Mouse (Mus musculus): ENCODE data around the gene Lrch1. TPM values are rescaled to one million over a fixed set of nuclear protein-coding genes. Genes with fewer than 3 reads are reported as not detected.

Lrch1 gene
- total RNA-seq, 2 experiments from 2014 or later: 14.0 to 14.2 TPM

DNA sequence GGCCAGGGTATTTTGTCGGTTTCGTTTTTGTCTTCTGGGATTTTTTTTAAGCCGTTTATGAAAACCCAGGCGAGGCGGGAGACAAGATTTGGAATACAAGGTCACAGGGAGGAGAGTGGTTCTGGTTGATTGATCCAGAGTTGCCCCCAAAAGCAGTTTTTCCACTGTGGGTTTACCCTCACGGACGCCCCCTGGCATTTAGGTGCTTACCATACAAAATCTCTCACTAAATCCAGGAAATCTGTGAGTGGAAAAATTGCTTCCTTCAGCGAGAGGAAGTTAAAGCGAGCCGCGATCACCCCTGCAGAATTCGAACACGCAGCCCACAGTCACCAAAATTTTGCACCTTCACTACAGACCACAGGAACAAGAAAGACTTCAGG, 329 bp upstream of the Lrch1 start:
- peak in 1 of 2 experiments; percentile 14 for DNase-seq (ENCODE audit: low spot score in 2 of 2)

DNA sequence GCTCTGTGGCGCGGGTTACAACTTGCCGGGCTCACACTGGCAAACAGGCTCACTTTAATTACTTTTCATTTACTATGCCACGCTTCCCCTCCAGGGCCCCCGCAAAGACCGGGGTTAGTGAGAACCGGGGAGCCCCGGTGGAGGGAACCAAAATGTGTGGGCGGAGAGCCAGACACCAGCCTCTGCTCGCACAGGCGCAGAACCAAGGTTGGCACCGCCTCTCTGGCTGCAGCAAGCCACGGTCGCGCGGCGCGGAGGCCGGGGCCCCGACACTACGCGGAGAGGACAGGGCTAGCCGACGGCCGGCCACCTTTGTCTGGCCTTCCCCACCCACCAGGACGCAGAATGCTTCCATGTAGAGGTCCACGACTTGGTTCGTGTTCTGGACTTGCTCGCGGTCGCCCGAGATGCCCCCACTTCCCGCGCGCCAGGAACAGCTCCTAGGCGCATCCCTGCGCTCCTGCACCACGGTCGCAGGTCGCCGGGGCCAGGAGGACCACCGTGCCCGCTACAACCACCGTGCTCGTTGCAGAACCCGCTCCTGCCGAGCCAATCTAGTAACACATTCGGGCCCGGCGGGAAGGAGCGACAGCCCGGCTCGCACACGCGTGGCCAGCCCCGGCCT, 813 bp downstream of the Lrch1 start:
- DNase-seq (ENCODE audit: low spot score in 2 of 2): peak; percentile 76 to 82

DNA sequence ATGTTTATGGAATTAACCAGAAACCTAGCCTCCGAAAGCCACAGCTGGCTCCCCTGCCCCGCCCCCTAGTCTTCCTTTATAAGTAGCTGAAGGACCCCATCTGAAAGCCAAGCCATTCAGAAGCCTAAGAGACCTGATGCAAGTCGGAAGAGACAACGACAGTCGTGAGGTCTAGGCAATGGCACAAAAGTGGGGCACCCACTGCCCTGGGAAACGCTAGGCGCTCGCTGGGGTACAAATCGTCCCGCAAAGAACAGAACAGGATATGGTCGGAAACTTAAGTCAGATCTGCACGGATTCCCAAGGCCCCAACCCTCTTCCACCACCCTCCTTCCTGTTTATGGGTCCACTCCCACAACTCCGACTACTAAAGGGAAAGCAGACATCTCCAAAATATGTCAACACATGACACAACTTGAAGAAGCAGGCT, 1.3 kb downstream of the Lrch1 start:
- DNase-seq (ENCODE audit: low spot score in 2 of 2): no peak

DNA sequence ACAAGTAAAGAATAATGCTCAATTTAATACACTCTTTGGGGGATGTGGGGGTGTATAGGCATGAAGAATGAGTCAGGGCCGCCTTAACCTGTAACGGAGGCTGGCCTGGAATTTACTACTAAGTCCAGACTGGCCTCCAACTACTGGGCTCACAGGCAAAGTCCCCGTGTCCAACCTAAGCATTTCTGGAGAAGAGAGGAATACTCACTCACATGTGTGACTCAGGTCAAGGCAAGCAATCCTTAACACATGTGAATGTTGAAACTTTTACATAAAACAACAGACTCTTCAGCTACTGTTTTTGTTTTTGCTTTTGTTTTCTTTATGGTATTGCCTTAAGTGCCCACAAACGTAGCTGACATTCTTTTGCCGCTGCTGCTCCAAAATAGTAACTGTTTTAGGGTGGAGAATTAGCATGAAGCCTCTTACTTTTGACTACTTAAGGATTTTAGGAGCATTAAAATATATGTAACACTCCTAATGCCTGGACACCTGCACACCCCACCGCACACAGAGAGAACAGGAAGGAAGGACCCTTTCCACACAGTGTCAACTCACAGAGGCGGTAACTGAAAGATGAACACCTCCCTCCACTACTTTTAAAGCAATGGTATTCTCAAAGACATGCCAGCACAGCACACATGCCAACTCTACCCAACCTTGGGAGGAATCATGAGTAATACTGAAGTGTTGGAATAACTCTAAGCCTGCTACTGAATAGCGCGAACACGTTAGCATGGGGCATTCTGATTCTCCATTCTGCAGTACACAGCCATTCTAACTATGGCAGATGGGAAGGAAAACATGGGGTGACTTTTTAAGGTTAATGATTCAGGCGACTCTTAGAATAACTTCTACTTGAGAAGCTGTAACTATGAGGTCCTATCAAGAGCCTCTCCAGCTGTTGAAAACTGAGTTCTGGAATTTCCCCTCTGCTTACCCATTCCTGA, 2.1 kb downstream of the Lrch1 start:
- no peak for DNase-seq (ENCODE audit: low spot score in 2 of 2)

DNA sequence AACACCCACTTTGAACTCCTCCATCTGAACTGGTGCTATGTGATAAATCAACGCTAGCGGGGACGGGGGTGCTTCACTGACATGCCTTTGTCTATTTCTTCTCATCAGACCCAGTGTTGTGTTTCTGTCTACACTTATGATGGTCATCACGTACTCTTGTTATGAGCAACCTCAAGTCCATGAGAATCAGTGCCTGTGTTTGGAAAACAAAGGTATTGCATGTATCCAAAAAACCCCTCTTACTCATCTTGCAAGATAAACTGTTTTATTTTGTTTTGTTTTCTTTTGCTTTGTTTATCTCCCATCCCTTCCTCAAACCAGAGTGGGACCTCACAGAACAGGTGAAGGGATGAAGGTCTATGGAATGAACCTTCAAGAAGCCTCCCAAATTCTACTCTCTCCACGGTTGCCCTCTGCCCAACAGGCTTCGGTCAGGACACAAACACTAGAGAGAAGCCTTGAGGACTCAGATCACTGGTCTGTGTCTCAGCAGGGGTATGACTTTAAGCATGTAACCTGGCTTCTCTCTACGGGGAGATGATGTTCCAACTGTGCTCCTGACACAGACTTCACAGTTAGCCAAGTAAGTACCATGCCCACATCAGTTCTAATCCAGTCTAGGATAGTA, 3.4 kb downstream of the Lrch1 start:
- no peak for DNase-seq (ENCODE audit: low spot score in 2 of 2)

DNA sequence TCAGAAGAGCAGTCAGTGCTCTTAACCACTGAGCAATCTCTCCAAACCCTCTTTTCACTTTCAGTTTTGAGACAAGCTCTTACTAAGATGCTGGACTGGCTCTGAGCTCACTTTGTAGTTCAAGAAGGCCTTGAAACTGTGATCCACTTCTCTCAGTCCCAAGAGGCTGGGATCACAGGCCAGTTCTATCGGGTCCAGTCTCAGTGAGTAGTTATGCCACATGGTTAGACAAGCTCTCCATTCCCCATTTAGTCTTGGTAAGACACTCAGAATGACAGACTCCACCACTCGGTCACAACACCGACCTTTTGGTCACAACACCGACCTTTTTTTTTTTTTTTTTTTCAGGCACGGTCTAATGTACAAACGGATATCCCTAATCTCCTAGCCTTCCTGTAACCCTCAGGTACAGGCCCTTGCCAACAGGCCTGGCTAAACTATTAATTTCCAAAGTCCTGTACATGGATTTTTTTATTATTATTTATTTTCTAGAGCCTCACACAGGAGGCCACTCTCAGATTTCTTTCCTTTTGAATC, 4.0 kb downstream of the Lrch1 start:
- DNase-seq (ENCODE audit: low spot score in 2 of 2): no peak

DNA sequence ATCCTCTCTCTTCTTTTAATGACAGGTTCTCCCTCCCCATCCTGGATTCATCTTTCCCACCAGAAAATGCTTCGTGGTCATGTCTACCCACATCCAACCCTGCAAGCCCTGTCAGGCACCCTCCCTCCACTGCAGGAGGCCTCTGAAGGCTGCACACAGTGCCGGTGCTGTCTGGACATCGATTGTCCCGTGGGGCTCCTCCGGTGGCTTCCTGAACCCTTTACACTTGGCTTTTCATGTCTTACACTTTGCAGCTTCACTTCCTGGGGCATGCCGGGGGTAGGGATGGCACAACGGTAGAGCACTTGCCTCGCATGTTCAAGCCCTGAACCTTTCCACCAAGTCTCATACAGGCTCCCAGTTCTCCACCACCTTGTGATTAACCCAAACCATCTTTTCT, 4.7 kb downstream of the Lrch1 start:
- DNase-seq (ENCODE audit: low spot score in 2 of 2): no peak

DNA sequence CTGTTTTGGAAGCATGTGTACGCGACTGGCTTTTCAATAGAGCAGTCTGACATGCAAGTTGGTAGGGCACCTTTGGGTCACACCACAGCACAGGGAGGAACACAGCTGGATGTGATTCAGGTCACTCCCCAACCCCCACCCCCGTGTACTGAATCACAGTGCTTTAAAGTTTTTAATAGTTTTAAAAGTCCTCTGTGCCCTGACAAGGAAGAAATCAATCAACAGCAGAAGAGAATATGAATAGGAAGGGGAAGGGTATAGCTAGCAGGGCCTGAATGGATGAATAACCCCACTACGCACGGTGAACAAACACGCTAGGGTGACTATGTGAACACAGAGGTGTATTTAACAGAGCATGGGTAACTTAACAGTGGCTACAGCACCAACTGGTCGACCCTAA, 6.1 kb downstream of the Lrch1 start:
- no peak for DNase-seq (ENCODE audit: low spot score in 2 of 2)

DNA sequence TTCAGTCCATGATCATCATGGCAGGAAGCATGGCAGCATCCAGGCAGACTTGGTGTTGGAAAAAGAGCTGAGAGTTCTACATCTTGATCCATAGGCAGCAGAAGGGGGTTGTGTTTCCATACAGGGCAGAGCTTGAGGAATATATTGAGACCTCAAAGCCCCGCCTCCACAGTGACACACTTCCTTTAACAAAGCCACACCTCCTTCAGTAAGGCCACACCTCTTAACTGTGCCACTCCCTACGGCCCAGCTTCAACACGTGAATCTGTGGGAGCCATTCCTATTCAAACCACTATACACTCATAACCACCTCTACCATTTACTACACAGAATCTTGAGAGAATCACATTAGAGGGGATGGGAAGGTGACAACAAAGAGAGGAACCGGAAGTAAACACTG, 6.9 kb downstream of the Lrch1 start:
- no peak for DNase-seq (ENCODE audit: low spot score in 2 of 2)

DNA sequence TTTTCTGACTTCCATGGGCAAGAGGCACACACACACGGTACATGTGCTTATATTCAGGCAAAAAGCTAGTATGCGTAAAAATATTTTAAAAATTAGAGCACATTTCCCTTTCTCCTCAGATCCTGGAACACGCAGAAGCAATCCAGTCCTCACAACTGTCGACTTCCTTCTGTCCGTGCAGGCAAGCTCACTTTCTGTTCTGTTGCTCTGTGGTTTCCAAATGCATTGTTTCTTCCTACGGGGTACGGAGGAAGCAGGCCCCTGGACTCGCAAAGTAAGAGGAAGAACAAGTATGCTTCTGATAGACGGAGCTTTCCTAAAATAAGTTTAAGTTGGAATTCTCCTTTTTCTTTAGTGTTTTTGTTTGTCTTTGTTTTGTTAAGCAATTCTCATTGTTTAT, 8.3 kb downstream of the Lrch1 start:
- DNase-seq (ENCODE audit: low spot score in 2 of 2): no peak

DNA sequence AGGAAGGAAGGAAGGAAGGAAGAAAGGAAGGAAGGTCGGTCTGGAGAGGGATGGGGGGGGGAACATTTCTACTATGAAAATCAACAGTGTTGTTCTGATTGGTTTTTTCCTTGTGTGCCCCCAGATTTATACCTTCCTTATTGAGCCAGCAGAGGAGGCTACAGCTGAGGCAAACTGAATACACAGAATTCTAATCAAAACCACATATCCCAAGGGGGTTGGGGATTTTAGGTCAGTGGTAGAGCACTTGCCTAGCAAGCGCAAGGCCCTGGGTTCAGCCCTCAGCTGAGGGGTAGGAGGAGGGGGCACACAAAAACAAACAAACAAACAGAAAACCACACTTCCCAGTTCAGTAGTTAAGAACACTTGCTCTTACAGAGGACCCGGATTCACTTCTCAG, 8.8 kb downstream of the Lrch1 start:
- no peak for DNase-seq (ENCODE audit: low spot score in 2 of 2)

DNA sequence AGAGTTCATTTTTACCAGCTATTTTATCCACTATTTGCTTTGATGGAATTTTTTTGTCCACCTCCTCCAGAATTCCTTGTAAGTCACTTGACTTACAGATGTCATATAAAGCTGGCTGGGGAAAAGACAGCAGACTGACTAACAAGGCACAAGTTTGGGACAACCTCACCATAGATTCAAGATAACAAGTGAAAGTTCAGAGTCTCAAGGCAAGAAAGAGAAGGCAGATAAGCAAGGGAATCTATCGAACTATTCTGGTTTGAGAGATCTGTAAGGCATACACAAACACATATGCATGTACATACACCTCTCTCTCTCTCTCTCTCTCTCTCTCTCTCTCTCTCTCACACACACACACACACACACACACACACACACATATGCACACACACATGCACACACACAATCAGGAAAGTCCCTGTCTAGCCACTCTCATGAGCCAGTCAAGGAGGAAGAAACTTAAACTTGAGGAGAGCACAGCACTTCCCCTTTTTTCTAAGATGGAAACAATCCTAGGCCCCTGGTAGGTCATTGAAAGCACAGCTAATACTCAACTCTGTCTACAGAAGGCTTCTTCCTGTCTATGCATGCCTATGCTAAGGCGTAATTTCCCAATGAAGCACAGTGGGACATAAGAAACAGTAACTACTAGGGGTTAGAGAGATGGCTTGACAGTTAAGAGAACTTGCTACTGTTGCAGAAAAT, 11.0 kb downstream of the Lrch1 start:
- no peak for DNase-seq (ENCODE audit: low spot score in 2 of 2)

DNA sequence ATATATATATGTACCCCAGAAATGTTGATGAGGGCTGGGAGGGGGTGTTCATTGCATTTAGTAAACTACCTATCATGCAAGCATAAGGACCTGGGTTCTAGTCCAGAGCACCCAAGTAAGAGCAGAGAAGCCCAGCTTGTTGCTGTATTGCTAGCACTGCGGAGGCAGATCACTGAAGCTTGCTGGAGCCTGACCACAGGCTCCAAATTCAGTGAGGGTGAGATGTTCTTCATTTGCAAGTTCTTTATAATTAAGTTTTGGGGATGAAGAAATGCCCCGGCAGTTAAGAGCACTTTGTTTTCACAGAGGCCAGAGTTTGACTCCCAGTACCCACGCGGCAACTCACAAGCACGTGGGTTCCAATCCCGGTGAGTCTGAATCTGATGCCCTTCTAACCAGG, 12.6 kb downstream of the Lrch1 start:
- no peak for DNase-seq (ENCODE audit: low spot score in 2 of 2)

DNA sequence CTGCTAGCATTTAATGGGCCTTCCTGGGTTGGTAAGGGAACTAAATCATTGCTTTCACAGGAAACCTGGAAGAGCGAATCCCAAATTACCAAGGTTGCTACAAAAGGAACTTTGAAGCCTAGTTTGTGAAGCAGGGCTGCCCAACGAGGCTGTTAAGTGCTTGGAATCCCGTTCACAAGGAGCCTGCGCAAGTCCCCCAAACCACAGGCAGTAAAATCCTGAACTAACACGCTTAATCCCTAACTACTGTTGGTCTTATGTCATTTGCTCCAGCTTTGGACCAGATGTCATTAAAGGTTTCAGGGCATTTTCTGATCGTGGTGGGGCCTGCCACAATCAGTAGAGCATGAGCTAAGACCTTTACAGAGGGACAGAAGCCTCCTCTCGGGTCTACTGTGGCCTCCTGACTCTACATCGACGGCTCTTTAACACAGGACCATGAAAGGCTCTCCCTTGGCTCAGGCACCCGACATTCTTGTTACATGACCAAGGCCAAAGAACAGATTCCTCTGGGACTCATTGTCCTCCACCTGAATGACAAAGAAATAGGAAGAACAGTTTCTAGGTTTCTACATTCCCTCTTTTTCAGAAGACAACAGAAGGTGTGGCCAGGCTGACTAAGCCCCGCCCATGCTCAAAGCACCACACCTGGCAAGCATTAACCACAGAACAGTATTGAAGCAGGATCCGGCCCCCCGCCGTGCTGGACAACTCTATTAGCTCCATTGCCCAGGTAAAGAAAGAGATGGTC, 13.5 kb downstream of the Lrch1 start:
- DNase-seq (ENCODE audit: low spot score in 2 of 2): no peak

DNA sequence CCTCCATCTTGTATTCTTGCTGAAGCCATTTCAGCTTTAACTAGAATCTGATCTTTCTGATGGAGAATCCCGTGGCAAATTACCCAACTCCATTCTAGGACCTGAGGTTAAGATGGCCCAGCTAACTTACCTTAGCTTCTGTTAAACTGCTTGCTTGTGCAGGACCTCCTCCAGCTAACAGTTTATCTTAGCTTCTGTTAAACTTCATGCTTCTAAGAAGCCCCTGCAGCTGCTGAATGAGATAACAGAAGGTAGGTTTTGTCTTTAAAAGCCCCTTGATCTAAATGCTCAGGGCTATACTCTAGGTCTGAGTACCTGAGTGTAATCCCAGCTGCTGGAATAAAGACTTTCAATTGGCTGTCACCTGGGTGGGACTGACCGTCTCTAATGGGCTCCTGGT, 17.9 kb downstream of the Lrch1 start:
- no peak for DNase-seq (ENCODE audit: low spot score in 2 of 2)

DNA sequence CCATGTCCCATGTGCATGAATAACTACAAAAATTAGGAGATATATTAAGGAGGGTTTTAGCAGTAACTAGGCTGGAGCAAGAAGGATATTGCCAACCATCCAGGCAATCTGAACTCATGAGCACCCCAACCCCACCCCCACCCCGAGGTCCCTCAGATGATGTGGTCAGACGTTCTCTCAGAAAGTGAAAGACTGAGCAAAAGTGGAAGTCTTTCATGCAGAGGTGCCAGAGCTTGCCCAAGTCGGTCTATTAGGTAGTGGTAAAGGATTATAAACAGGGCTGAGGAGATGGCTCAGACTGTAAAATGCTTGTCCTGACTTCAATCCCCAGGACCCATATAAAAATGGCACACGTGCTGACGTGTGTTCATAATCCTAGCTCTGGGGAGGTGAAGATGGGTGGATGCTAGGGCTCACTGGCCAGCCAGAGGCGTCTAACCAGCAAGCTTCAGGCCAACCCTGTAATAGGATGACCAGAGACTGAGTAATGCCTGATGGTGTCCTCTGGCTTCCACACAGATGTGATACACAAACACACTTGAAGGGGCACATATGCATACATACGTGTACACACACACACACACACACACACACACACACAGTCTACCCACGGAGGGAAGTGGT, 18.8 kb downstream of the Lrch1 start:
- DNase-seq (ENCODE audit: low spot score in 2 of 2): no peak

DNA sequence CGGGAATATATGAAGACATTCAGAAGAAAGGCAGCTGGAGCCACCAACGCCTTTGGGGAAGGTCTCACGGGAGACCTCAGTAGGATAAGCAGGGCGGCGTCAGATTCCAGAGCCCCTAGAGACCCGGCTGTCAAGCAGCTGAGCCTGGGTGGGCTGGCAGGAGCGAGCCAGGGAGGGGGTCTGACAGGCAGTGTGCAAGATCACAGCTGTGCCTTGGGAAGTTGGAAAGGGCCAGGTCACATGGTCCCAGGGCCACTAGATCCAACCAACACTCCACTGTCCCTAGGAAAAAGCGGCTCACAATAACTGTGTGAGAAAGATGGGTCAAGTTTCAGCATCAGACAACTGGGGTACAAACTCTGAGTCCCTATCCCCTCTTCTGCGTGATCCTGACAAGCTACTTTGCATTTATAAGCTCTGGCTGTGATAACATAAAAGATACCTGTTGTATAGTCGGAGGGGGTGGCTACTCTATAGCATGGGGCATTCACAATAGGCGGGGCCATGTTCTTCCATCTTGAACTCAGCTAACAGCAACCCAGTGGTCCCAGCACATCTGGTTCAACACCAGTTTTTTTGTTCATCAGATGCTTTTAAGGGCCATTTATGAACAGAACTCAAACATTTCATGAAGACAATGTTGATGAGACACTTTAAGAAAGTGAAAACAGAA, 20.6 kb downstream of the Lrch1 start:
- DNase-seq (ENCODE audit: low spot score in 2 of 2): no peak

DNA sequence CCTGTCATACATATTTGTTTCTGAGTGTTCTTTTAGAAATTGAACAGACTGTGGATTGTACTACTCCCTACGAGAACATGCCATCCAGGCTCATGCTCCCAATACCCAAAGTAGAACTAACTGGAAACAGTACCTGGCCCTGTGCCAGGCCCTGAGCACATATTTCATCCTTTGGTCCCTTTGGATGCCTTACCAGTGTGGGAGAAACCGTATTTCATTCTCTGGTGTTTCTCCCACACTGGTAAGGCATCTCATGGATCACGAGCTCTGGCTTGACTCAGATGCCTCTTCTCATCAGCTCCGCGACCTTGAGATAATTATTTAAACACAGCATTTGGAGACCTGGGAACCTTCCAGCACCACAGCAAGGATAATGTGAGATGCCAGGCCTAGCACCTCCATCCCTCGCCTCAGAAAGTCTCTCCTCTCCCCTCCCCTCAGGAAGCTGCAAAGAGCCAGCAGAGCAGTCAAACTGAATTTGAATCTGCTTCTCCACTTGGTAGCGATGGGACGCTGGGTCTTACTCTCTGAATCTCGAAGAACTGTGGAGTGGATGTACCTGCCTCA, 21.6 kb downstream of the Lrch1 start:
- DNase-seq (ENCODE audit: low spot score in 2 of 2): peak in 1 of 2 experiments; percentile 38

DNA sequence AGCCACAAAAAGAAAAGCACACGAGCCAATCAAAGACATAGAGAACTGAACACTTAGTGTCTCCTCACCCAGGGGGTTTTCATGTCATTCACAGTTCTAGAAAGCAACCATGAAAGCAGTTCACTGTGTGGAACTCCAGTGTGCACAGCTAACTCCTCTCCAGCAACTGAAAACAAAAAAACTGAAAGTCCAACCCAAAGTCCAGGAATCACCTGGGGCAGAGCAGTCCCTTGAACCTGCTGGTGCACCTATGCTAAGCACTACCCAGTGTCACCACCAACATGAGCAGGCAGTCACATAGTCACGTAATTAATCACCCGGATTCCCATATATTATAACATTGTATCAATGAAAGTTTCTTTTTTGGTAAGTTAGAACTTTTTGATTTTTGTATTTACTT, 23.2 kb downstream of the Lrch1 start:
- no peak for DNase-seq (ENCODE audit: low spot score in 2 of 2)
